Mouse (Mus musculus) intestine, postnatal 0 days (tissue): Measurements from ENCODE around the gene Clhc1. TPM values are rescaled to one million over a fixed set of nuclear protein-coding genes. Genes with fewer than 3 reads are reported as not detected.
"Not testable (repeated sequence)": the region's sequence is repeated elsewhere in the genome, so short reads cannot be mapped to it uniquely, and the experiment has no call there.

Source experiments
- ATAC-seq: fragments of 200-750 bp; cut with Nextera tagmentation; 2 replicates; pipeline ENCODE4 v1.8.0; 2017; ENCODE audit warnings: mild to moderate bottlenecking, moderate TSS enrichment, moderate library complexity
- H3K27ac ChIP-seq: fragments of 300-500 bp; sonication (generic); 2 replicates; pipeline ENCODE4 v1.5.1; 2014; ENCODE audit warnings: mild to moderate bottlenecking, low read depth, low read length, moderate library complexity
- H3K27me3 ChIP-seq: fragments of 300-500 bp; sonication (generic); replicated peaks from 2 replicates; pipeline ENCODE4 v1.6.1; 2014; ENCODE audit warnings: low read length, mixed read lengths; ENCODE audit not compliant: control insufficient read depth, insufficient read depth
- H3K36me3 ChIP-seq: fragments of 300-500 bp; sonication (generic); 2 replicates; pipeline ENCODE4 v1.6.1; 2014; ENCODE audit warnings: mild to moderate bottlenecking, moderate library complexity; ENCODE audit not compliant: control insufficient read depth, insufficient read depth
- H3K4me1 ChIP-seq: fragments of 300-500 bp; sonication (generic); replicated peaks from 2 replicates; pipeline ENCODE4 v1.6.1; 2014; ENCODE audit warnings: antibody characterized with exemption, low read length, mixed read lengths; ENCODE audit not compliant: control insufficient read depth, insufficient read depth
- H3K4me2 ChIP-seq: fragments of 300-500 bp; sonication (generic); replicated peaks from 2 replicates; pipeline ENCODE4 v1.6.1; 2014; ENCODE audit warnings: low read depth, mild to moderate bottlenecking, moderate library complexity
- H3K4me3 ChIP-seq: fragments of 300-500 bp; sonication (generic); 2 replicates; pipeline ENCODE4 v1.5.1; 2014; ENCODE audit warnings: low read depth, low read length
- H3K9ac ChIP-seq: fragments of 300-500 bp; sonication (generic); 2 replicates; pipeline ENCODE4 v1.6.1; 2014; ENCODE audit warnings: mild to moderate bottlenecking, low read depth, low read length
- H3K9me3 ChIP-seq: fragments of 300-500 bp; sonication (generic); 2 replicates; pipeline ENCODE4 v1.6.1; 2016; ENCODE audit warnings: mixed run types; ENCODE audit not compliant: control insufficient read depth
- CTCF ChIP-seq: sonication (generic); IDR thresholded peaks from 2 replicates; pipeline ENCODE4 v1.5.1; 2016; ENCODE audit warnings: low read depth, mild to moderate bottlenecking, control low read depth, antibody characterized with exemption, moderate library complexity
- WGBS: fragments of 180-500 bp; shearing (Covaris S2); extraction: QIAGEN DNeasy Blood & Tissue Kit; methylation state at CpG from one replicate; pipeline ENCODE4 v1.1.7; 2014; 5-methylcytosine and 5-hydroxymethylcytosine counted together
- polyA plus RNA-seq: library from polyadenylated mRNA; unstranded; fragments of >200 nt; fragmentation: Nextera tagmentation; extraction: Ambion mirVana; gene quantifications from 2 replicates; pipeline ENCODE4 v1.2.1, GENCODE M21; 2015

Gene Clhc1
- polyA plus RNA-seq, 1 experiment from 2014 or later: not detected

DNA sequence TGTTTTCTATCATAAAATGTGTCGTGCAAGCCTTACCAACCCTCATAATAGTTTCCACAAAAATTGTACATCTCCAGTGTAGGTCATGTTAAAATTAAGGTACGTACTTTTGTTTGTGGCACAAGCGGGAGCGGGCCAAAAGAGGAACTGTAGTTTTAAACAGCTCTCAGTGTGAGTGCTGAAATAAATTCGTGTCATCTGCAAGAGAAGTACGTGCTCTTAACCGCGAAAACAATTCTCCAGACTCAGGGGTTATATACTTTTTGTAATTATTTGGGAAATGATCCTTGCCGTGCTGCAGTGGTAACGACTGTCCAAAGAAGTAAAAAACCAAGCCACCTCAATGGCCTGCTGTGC is 33.4 kb upstream of the Clhc1 start:
- TF ChIP-seq CTCF: no peak

DNA sequence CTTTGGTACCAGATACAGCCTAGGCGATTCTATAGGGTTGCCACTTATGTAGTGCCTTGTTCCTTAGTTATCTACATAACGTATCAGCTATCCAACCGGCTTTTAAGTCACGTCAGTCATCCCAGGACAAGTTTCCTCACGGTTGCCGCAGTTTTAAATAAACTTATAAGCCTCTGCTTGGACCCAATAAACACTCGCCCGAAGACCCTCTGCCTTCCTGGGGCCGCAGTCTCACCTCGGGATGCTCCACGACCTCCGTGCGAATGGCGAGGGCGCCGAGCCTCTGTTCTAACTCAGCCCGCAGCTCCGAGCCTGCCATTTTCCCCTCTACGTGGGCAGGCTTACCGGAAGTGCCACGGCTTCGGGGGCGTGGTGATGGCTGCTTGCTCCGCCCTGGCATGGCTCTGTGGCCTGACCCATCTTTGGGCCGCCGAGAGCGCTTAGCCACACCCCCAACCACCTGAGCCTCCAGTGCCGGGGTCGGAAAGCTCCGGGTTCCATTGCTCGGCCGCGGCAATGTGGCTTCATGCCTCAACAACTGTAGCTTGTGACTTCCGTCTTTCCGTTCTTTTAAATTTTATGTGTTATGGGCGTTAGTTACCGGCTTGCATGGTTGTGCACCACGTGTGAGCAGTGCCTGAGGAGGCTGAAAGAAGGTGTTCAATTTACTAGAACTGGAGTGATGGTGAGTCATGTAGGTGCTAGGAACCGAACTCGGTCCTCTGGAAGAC is 32.9 kb upstream of the Clhc1 start, which contains the start of gene Prorsd1:
TSS of gene Prorsd1 (minus strand) at position 352 of the 731 bp plus-strand sequence.
- WGBS: 3% methylated on average over 40 of the region's 40 CpGs
- Histone ChIP-seq H3K27ac (peak within 1 kb of the TSS; percentile 63), H3K36me3 (peaks cover 7% of the 10 kb centered on the region), H3K4me1 (no peaks in the 10 kb centered on the region), H3K4me2 (peak within 1 kb of the TSS; percentile 74), H3K9ac (peak within 1 kb of the TSS; percentile 58), H3K27me3 (no peaks in the 10 kb centered on the region), H3K4me3 (peak within 1 kb of the TSS; percentile 62), H3K9me3 (no peaks in the 10 kb centered on the region)
- ATAC-seq: peak; percentile 99
- TF ChIP-seq CTCF: no peak

More for the DNA sequence above, 33.4 kb upstream of the Clhc1 start:
- peak overlapping the region; percentile 63 for H3K27ac ChIP-seq
- WGBS: 15% methylated on average over 10 of the region's 10 CpGs
- peak overlapping the region; percentile 74 for H3K4me2 ChIP-seq
- peak overlapping the region; percentile 62 for H3K4me3 ChIP-seq
- peak overlapping the region; percentile 58 for H3K9ac ChIP-seq
- no peaks in the 10 kb centered on the region for H3K9me3 ChIP-seq
- H3K36me3 ChIP-seq: peaks cover 7% of the 10 kb centered on the region
- no peaks in the 10 kb centered on the region for H3K27me3 ChIP-seq
- H3K4me1 ChIP-seq: no peaks in the 10 kb centered on the region
- ATAC-seq: no peak

DNA sequence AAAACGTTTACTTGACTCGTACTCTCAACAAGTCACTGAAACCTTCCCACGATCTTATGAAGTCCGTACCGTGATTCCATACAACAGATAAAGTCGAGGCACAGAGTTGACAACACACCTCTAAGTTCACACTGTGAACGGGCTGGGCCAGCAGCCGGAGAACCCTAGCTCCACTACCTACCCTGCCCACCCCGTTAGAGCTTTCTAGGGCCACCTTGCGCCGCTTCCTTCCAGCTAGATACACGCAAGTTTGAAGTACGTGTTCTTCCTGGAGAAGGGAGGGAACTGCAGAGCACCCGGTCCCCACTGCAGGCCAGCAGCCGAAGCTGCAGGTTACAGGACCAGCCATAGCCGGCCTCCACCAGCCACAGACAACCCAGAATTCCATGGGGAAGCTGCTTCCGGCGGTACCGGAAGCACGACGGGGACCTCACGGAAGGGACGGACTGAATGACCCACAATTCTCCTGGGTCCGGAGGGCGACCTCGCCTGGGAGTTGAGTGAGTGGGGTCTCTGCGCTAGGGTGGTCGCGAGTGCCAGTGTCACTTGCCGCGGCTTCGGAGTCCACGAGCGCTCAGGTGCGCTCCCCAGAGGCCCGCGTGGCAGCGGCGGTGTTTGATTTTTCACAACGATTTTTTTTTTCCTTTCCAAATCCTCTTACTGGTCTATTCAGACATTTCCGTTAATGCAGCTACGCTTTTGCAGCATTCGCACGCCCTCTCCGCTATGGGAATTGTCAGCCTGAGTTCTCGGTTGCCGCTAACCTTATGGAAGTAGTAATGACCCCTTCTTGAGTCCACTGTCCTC is 21.6 kb upstream of the Clhc1 start, which contains the start of gene Mtif2:
TSS of gene Mtif2 (plus strand) at position 421 of the 807 bp plus-strand sequence.
- H3K4me1 ChIP-seq: no peaks in the 10 kb centered on the region
- TF ChIP-seq CTCF: peak; percentile 28; the same call in 1 of the 2 replicates

DNA sequence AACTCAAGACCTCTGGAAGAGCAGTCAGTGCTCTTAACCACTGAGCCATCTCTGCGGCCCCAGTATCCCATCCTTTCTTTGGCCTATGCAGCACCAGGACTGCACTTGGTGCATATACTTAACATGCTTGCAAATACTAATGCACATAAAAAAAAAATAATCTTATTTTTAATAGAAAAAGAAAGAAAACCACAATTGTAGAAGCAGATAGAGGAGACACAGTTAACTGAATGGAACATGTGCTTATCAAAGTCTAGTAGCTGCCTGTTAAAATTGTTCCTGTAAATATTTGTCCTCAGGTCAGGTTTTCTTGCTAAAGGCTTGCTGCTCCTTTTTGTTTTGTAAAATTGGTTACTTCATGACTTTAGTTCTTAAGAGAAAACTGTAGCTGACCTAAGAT is 9.5 kb upstream of the Clhc1 start:
- no peak overlapping the region for H3K9ac ChIP-seq
- no peaks in the 10 kb centered on the region for H3K9me3 ChIP-seq
- no peak overlapping the region for H3K4me2 ChIP-seq
- H3K27ac ChIP-seq: no peak overlapping the region
- no peaks in the 10 kb centered on the region for H3K27me3 ChIP-seq
- no peak overlapping the region for H3K4me3 ChIP-seq
- WGBS: 100% methylated on average over 1 of the region's 1 CpGs
- no peaks in the 10 kb centered on the region for H3K4me1 ChIP-seq
- no peak for ATAC-seq
- peaks cover 47% of the 10 kb centered on the region for H3K36me3 ChIP-seq
- no peak for TF ChIP-seq CTCF

More for the DNA sequence above, 21.6 kb upstream of the Clhc1 start, which contains the start of gene Mtif2:
- Histone ChIP-seq H3K36me3 (0 out of 2 replicates have a peak, but pooled peaks cover 8% of the 10 kb centered on the region), H3K4me2 (peak within 1 kb of the TSS; percentile 64), H3K4me3 (peak within 1 kb of the TSS; percentile 76), H3K9me3 (no peaks in the 10 kb centered on the region), H3K27me3 (no peaks in the 10 kb centered on the region), H3K27ac (peak within 1 kb of the TSS; percentile 81), H3K9ac (peak within 1 kb of the TSS; percentile 84)
- WGBS: 2% methylated on average over 47 of the region's 47 CpGs
- ATAC-seq: peak; percentile 98

DNA sequence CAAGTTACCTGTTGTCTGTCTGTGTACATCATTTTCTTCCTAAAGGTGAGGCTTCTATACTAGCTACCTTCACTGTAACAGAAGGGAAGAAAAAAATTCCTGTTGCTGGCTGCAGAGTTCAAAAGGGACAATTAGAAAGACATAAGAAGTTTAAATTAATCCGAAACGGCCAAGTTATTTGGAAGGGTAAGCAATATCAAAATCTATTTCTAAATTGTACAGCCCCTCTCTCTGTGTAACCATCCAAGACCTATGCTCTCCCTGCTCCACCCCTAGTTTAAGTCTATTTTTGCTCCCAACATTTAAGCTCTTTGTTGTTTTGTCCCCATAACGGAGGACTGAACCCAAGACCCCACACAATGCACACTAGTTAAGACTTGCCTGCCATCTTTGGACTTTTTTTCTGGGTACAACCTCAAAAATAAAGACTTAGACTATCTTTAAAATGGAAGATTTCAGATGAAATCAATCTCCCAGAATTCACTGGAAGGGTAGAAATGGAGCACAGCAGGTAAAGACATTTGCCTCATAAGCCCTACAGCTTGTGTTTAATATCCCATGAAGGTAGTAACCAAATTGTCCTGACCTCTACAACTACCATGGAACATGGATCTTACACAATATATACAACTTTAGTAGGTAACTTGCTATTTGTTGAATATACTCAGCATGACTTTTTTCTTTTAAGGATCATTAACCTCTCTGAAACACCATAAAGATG is 3.4 kb upstream of the Clhc1 start:
- Histone ChIP-seq H3K4me1 (peaks cover 6% of the 10 kb centered on the region), H3K27ac (no peak overlapping the region), H3K9me3 (no peaks in the 10 kb centered on the region), H3K4me2 (no peak overlapping the region), H3K36me3 (peaks cover 34% of the 10 kb centered on the region), H3K27me3 (no peaks in the 10 kb centered on the region), H3K4me3 (no peak overlapping the region), H3K9ac (no peak overlapping the region)
- TF ChIP-seq CTCF: no peak
- ATAC-seq: no peak
- WGBS: 86% methylated on average over 3 of the region's 3 CpGs

DNA sequence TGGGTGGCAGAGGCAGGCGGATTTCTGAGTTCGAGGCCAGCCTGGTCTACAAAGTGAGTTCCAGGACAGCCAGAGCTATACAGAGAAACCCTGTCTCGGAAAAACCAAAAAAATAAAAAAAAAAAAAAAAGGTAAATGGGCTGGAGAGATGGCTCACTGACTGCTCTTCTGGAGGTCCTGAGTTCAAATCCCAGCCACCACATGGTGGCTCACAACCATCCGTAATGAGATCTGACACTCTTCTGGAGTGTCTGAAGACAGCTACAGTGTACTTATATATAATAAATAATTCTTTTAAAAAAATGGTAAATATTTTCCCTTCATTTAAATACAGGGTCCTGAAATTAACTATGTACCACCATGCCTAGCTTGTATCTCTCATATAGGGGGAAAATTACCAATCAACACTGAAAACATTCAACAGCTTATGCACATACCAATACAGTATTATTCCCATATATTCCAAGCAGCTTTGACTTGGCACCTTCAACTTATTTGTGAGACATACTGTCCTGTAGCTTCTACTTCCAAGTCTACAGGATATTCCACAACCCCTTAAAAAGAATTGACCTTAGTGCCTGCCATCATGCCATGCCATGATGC is 2.5 kb upstream of the Clhc1 start:
- not testable (repeated sequence) for H3K27ac ChIP-seq, H3K4me2 ChIP-seq, H3K9me3 ChIP-seq, H3K27me3 ChIP-seq, H3K9ac ChIP-seq, ATAC-seq, H3K4me3 ChIP-seq, H3K4me1 ChIP-seq
- peaks cover 31% of the 10 kb centered on the region for H3K36me3 ChIP-seq
- WGBS: 88% methylated on average over 4 of the region's 4 CpGs

DNA sequence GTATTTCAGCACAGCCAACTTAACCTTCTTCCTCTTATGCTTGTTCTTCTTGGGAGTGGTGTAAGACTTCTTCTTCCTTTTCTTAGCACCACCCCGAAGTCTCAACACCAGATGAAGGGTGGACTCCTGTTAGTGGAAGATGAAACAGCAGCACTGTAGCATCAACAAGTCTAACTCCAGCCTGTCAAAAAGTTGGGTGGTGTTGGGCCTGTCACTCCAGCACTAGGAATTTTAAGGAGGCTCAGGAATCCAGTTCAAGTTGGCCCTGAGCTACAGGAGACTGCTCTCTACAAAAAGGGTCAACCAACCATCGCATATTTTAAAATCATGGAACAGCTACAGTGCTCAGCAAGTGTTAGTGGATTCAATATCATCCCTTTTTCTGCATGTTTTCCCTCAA is 1.5 kb upstream of the Clhc1 start:
- Histone ChIP-seq H3K4me2 (peak overlapping the region; percentile 80), H3K4me3 (peak overlapping the region; percentile 72; the same call in 1 of the 2 replicates), H3K36me3 (peaks cover 25% of the 10 kb centered on the region)
- H3K9me3 ChIP-seq, H3K27me3 ChIP-seq, H3K9ac ChIP-seq, H3K4me1 ChIP-seq, H3K27ac ChIP-seq, ATAC-seq: not testable (repeated sequence)
- WGBS: 86% methylated on average over 2 of the region's 2 CpGs
